ENCODE assay signal across 17 mouse cellular contexts in the genomic region with DNA sequence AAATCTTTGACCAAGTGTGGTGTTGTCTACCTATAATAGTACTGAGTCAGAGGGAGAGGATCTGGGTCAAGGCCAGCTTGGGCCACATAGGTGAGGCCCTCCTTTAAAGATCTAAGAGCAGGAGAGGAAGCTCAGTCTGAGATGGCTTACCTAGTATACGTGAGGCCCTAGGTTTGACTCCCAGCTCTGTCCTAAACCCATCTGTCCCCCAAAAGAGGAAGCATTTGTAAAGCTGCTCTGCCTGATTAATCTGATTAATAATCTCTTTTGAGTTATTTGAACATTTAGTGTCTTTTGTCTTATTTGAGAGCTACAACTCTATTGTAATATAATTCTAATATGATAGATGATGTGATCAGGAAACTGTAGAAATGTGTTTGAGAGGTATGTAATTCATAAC. TPM values are rescaled to one million over a fixed set of nuclear protein-coding genes. Genes with fewer than 3 reads are reported as not detected.
"Had no signal": no experiment of that assay in that cellular context is flagged by ENCODE, and none has a peak within 500 bp of the region (broad histone marks: within the 10 kb centered on the region; RNA-seq: fewer than 3 reads in every experiment).

No protein-coding gene starts in this region.

- H3K4me1 ChIP-seq: neural tube, embryonic 13.5 days; neural tube, embryonic 15.5 days; stomach, embryonic 15.5 days had no signal

- H3K36me3 ChIP-seq: neural tube, embryonic 15.5 days had no signal

- H3K9me3 ChIP-seq: neural tube, embryonic 13.5 days; neural tube, embryonic 15.5 days; stomach, embryonic 15.5 days had no signal

- H3K4me3 ChIP-seq: neural tube, embryonic 13.5 days; neural tube, embryonic 15.5 days; stomach, embryonic 15.5 days had no signal

- H3K4me2 ChIP-seq: neural tube, embryonic 13.5 days; neural tube, embryonic 15.5 days; stomach, embryonic 15.5 days had no signal

- H3K9ac ChIP-seq: neural tube, embryonic 13.5 days; neural tube, embryonic 15.5 days; stomach, embryonic 15.5 days had no signal

- H3K27me3 ChIP-seq: neural tube, embryonic 13.5 days; neural tube, embryonic 15.5 days; stomach, embryonic 15.5 days had no signal

- H3K27ac ChIP-seq: neural tube, embryonic 13.5 days; neural tube, embryonic 15.5 days; stomach, embryonic 15.5 days; stomach, postnatal 0 days had no signal

- DNase-seq: retina, postnatal 1 day; right cerebral cortex, adult 18-20 months; right cerebral cortex, postnatal 14 days; right cerebral cortex, postnatal 25 days; right cerebral cortex, postnatal 4 days; spleen, adult 18-20 months; thymus, adult 18-20 months; thymus, adult 2 months; thymus, postnatal 14 days; thymus, postnatal 25 days; thymus, postnatal 36 days; thymus, postnatal 4 days had no signal

RNA-seq across cellular contexts. Expression of gene Fam184b, which starts 44.0 kb away (rescaled TPM):
- total RNA-seq: neutrophil, adult 5-6 weeks had no signal
